Mouse (Mus musculus): ENCODE data around the gene Zbtb46.

The Zbtb46 gene

GRCm38 (mm10) chr2:181356780-181357179, 102.4 kb downstream of the Zbtb46 start:
- DNase-seq, result no peak

GRCm38 (mm10) chr2:181342766-181343165, 116.5 kb downstream of the Zbtb46 start:
- no peak for DNase-seq

GRCm38 (mm10) chr2:181340426-181340825, 118.8 kb downstream of the Zbtb46 start:
- no peak for DNase-seq
